Mouse (Mus musculus) small intestine, adult 2 months (tissue): ENCODE measurements around the gene Pkdcc.

Experiments used
- CTCF ChIP-seq: fragments of 200-500 bp; IDR thresholded peaks from 2 replicates; pipeline ENCODE4 v1.5.1; 2012; ENCODE audit warnings: low read depth, mild to moderate bottlenecking, control low read depth, inconsistent platforms, low read length, moderate library complexity, mixed read lengths; ENCODE audit not compliant: insufficient replicate concordance, insufficient read length; ENCODE audit errors: extremely low read depth
- POLR2A ChIP-seq: fragments of 200-500 bp; IDR thresholded peaks from 2 replicates; pipeline ENCODE4 v1.6.1; 2012; ENCODE audit warnings: low read depth, mild to moderate bottlenecking, control low read depth, inconsistent platforms, low read length, moderate library complexity

DNA sequence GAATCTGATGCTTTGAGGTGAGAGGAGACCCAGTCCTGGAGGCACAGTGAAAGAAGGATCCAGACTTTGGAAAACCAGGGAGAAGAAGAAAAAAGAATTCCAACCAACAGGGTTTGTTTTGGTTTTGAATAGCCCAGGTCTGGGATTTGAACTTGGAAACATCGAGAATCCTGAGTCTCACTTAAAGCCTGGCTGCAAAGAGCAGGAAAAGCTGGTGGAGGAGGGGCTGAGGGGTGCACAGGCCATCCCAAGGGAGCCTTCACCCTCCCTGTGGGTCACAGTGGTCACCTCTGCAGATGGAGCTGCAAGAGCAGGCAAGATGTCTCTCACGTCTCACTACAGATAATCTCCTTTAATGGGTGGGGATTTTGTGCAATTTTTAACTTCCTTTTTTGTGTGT, 6.6 kb upstream of the Pkdcc start:
- TF ChIP-seq CTCF (no peak), POLR2A (no peak)
